Mouse (Mus musculus): ENCODE data around the gene Ddx39.

Gene Ddx39

DNA sequence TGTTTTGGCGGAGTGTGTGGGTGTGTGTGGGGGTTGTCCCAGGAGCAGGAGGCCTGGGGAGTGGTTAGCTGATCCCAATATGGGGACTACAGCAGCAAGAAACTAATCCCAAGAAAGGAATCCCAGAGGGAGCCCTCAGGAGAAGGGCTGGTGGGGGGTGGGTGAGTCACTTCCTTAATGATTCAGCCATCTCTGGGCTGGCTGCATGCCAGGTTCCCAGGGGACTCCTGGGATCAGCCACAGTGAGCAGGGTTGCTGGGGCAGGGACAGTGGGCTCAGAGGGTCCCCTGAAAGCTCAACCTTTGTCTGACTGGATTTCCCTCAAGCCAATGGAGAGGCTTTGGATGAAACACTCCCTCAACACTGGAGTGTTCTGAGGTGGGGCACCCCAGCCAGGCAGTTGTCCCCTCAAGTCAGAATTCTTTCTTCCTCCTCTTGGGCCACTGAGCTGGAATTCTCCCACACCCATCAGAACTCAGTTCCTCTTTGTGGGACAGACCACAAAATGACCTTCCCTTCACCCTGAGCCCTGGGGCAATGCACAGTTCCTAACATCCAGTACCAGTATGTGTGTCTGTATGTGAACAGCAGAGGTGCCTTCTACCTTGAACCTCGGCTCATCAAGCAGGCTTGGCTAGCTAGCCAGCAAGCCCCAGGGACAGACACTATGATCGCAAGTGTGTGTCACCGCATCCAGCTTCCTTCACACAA, 23.0 kb downstream of the Ddx39 start:
- DNase-seq (ENCODE audit: low spot score) = no peak

DNA sequence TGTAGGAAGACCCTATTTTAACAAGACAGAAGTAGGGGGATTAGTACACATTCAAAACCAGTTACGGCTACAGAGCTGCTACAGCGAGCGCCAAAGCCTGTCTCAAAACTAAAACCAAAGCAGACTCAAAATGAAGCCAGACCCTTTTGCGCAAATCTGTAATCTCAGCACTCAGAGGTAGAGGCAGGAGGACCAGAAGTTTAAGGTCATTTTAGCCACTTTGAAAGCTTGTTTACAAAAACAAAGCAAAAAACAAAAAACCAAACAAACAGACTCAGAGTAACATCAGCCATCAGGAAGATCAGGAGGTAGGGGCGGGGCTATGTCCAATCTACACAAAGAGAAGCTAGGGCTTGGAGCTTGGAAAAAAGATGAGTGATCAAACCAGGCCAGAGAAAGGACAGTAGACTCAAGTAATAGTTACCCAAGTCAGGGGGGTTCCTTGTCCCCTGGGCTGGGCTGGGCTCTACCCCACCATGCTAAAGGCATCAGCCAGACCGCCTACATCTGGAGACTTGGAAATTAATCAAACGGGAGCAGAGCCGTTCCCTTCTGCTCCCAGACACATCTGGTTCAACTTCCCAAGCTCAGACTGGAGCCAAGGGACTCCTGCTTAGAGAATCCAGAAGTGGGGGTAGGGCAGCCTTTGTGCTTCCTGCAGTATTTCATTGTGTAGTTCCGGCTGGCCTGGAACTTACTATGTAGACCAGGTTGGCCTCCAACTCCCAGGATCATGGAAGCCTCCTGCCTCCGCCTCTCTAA, 24.2 kb downstream of the Ddx39 start:
- no peak for DNase-seq (ENCODE audit: low spot score)

DNA sequence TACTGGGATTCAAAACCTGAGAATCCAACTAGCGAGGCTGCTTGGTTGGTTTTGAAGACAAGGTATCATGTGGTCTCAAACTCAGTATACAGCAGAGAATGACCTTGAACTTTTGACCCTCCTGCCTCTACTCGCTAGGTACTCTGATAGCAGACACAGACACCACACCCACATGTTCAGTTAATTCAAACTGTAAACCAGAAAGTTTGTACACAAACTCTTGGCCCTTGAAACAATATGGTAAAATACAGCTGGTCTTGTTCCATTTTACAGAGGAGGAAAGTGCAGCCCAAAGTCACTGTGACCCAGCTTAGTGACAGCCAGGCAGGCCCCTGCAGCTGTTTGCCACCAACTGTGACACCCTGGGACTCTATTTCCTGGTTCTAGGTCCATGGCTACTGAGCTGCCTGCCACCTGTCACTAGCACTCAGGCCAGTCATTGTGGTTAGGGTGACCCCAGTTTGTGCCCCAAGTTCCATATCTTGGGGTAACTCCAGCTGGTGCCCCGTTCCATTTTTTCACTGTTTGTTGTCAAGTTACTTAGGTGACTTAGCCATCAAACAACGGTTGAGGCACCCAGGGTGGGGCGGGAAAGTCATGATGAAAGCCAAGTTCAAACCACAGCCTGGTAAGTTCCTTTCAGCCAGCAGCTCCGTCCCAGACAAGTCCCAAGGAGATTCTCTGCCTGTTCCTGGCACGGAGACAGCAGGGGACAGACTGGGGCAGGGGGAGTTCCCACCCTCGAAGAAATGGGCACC, 24.9 kb downstream of the Ddx39 start:
- DNase-seq (ENCODE audit: low spot score) = no peak

DNA sequence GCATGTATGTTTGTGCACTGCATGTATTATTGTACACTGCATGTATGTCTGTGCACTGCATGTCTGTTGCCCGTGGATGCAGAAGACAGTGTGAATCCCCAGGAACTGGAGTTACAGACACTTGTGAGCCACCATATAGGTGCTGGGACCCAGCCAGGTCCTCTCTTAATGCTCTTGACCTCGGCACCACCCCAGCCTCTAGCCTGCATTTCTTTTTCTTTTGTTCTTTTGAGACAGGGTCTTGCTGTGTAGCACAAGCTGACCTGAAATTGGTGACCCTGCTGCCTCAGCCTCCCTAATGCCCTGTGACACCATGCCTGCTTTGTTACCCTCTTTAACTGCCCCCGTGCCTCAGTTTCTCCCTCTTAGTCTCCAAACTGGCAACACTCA, 25.6 kb downstream of the Ddx39 start:
- DNase-seq (ENCODE audit: low spot score) = no peak

DNA sequence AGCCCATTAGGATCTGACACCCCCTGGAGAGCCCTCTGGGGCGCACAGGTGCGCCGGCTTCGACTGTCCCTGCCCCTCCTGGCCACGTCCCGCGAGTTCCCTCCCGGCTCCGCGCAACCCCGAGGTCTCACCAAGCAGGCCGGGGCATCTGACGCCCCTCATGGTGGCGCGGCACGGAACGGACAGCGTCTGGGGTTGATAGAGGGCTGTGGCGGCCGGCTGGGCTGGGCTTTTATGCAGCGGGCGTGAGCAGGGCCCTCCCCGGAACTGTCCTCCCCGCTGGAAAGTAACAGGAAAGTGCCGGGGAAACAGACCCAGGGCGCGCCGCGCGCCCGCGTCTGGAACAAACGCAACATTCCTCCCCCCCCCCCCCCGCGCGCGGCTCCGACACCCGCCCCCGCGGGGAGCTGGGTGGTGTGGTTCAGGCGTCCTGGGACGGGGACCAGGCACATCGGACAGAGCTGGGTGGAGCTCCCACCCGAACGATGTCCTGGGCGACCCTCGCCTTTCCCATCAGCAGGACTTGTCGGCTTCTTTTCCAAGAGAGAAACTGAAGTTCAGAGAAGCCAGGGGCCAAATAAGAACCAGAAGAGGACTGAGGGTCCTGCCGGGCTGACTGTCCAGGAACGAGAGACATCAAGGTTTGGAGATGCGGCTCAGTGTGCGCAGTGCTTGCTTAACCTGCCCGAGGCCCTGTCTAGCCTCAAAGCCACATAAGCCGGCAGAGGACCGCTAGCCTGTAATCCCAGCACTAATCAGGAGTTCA, 26.2 kb downstream of the Ddx39 start, which contains the start of gene Adgre5:
Gene Adgre5 (minus strand): TSS at position 351 of the 766 bp plus-strand sequence.
- no peak for DNase-seq (ENCODE audit: low spot score)

DNA sequence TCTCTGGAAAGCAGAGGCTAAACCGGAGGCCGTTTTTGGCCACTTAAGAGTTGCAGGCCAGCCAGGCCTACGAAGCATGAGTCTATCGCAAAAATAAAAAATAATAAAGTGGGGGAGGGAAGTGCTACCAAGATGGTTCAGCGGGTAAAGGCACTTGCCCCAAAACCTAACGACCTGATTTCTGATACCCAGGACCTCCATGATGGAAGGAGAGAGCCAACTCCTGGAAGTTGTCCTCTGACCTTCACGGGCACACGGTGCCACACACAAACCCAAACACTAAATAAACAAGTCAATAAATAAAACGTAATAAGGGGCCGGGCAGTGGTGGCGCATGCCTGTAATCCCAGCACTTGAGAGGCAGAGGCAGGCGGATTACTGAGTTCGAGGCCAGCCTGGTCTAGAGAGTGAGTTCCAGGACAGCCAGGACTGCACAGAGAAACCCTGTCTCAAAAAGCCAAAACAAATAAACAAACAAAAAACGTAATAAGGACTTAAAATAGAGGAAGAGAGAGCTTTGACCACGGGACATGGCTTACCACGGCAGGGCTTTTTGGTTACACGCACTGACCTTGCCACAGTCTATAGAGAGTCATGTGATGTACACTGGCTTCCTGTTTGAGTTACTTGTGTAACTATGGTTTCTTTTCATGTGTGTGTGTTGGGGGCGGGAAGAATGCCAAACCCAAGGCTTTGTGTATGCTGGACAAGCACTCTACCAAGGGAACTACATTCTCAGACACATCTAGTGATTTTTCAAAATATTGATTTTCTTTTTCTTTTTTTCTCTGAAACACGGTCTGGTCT, 27.1 kb downstream of the Ddx39 start:
- no peak for DNase-seq (ENCODE audit: low spot score)

DNA sequence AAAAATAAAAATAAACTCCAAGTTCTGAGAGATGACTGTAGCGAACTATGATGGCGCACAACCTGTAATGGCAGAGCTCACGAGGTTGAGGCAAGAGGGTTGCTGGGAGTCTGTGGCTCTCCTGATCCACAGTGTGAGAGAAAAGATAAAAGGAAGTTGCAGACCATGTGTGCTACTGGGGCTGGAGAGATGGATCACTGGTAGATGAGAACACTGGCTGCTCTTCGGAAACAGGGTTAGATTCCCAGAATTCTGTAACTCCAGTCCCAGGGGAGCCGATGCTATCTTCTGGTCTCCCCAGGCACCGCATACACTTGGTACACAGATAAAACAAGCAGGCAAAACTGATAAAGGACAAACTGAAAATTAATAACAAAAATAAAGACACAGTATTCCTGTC, 28.0 kb downstream of the Ddx39 start:
- no peak for DNase-seq (ENCODE audit: low spot score)

DNA sequence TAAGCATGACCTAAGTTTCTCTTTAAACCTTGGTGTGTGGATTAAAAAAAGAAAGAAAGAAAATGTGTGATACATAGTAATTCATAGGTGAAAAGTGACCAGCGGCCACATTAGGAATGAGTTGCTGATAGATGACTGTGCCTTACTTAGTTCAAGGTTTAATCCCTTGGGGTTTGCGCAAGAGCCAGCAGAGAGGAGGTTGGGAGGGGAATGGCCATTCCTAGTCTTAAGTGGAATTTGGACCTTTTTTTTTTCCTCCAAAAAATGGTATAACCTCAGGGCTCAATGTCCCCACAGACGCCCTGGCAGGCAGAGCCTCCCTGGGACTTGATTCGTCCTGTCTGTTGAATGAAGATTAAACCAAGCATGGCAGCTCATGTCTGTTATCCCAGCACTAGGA, 29.1 kb downstream of the Ddx39 start:
- no peak for DNase-seq (ENCODE audit: low spot score)

DNA sequence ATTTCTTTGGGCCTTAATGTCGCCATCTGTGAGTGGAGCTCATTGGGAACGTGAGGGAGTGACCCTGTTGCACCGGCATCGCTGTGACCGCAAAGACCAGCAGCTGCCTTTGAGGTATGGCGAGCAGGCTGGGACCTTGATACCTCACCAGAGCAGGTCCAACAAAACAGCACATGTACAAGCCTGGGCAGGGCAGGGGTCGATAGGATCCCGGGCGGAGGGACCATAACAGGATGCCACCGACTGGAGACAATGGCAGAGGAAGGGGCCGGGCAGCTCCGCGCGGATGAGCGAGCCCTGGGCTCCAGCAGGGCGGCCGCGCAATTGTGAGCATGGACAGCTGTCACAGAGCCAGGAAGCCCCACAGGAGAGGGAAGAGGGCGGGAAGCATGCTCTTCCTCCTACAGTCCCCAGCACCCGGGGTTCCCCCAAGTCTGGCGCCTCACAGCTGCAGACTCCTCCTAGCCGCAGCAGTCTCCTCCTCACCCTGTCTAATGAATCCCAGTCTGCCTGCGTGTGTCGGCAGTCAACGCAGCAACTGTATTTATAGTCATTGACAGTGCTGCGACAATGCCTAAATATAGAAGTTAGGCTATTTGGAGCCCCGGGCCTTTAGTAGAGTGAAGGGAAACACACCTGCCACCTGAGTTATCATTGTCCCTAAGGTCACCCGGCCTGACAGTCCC, 32.8 kb downstream of the Ddx39 start:
- no peak for DNase-seq (ENCODE audit: low spot score)

DNA sequence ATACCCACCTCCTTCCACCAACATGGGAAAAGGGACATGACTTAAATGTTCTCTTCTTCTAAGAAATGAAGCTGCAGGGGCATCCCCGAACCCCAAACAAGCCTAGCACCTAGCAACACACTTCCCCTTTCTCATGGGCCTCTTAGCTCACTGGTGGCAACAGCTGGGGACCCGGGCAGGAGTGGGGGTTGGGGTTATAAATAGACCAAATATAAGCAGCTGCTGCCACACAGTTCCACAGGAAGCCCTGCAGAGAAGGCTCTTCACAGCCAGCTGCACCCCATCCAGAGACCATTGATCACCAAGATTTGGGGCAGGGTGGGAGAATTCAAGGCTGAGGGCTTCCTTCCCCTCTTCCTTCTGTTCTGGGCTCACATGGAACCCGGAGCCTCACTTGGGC, 33.7 kb downstream of the Ddx39 start:
- DNase-seq (ENCODE audit: low spot score) = no peak

DNA sequence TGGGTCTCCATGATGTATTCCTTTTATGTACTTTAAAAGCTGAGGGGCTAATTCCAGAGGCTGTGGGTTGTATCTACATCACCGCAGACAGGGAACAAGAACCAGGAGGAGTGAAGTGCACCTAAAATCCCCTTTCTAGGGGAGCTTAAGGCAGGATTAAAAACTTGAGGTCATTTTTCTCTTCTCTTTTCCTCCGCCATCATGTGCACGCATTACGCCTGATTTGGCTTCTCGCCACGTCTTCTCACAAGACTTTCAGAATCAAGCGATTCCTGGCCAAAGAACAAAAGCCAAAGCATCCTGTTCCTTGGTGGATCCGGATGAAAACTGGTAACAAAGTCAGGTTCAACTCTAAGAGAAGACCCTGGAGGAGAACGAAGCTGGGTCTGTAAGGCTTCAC, 34.3 kb downstream of the Ddx39 start:
- no peak for DNase-seq (ENCODE audit: low spot score)

DNA sequence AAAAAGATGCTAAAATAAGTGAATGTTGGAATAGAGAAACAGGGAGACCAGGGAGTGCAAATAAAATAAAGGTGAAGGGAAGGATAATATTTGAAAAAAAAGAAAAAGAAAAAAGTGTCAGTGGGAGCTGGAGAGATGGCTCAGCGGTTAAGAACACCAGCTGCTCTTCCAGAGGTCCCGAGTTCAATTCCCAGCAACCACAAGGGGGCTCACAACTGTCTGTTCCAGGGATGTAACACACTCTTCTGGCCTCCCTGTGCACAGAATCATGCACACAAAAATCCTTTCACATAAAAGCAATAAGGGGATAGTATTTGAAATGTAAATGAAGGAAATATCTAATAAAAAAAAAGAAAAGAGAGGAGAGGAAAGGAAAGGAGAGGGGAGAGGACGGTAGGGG, 39.2 kb downstream of the Ddx39 start:
- no peak for DNase-seq (ENCODE audit: low spot score)

DNA sequence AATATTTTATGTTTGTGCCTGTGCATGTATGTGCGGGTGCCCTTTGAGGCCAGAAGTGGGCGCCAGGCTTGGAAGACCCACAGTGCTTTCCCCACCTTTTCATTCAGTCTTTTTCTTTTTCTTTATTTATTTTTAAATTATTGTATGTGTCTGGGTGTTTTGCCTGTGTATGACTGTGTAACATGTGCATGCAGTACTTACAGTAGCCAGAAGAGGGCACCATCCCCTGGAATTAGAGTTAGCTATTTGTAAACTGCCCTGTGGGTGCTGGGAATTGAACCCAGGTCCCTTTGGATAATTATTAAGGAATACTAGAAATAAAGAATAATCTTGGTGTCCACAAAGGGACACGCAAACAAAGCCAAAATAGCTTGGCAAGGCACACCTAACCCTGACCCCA, 41.3 kb downstream of the Ddx39 start:
- DNase-seq (ENCODE audit: low spot score) = no peak

DNA sequence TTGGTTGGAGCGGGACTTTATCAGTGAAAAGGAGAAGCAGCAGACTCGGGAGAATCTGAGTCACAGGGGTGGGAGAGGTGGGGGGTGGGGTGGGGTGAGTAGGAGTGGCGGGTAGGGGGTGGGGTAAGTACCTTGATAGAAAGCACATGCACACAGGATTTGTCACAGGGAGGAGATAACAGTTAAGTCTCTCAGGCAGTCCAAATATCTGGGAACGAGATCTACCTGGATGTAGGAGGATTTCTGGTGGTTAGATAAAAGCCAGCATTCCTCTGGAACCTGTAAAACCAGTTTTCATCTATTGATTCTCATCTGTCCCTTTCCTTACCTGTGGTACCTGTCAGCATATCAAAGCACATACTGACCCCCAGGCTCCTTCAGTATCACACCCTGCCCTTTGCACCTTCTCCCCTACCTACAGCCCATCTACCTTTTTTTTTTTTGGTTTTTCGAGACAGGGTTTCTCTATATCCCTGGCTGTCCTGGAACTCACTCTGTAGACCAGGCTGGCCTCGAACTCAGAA, 42.2 kb downstream of the Ddx39 start:
- DNase-seq (ENCODE audit: low spot score) = no peak

DNA sequence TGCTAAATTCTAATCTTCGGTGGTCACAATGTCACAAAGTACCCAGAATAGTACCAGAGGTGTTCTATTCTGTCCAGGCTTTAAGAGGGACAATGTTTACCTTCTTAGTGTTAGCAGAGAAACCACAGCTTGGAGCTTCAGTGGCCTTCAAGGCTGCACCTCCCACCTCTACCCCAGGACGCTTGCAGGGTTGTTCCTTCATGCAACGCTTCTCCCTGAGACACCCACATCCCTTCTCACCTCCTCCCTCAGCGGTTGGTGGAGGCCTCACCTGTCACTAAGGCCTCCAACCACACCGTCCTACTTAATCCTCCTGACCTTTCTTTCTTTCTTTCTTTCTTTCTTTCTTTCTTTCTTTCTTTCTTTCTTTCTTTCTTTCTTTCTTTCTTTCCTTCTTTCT, 43.3 kb downstream of the Ddx39 start:
- no peak for DNase-seq (ENCODE audit: low spot score)

DNA sequence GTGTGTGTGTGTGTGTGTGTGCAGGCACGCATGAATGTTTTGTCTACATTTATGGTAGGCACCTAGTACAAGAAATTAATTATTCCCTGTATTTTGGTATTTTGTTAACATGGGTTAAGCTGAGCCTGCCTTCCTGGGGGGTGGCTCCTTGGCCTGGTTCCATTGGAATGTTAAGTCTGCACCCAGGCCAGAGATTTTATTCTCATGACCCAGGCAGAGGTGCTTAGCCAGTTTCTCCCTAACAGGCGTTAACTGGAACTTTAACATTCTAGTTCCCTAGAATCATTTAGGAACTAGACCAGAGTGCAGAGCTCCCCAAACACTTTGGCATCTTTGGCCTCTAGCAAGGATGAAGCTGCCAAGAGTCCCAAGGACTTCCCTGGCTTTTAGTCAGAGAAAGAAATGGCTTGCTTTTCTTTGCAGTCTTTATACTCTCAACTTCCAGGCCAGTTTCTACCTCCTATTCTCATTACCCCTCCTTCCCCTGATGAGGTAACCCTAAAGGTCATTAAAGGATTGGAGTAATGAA, 44.3 kb downstream of the Ddx39 start:
- DNase-seq (ENCODE audit: low spot score) = no peak

DNA sequence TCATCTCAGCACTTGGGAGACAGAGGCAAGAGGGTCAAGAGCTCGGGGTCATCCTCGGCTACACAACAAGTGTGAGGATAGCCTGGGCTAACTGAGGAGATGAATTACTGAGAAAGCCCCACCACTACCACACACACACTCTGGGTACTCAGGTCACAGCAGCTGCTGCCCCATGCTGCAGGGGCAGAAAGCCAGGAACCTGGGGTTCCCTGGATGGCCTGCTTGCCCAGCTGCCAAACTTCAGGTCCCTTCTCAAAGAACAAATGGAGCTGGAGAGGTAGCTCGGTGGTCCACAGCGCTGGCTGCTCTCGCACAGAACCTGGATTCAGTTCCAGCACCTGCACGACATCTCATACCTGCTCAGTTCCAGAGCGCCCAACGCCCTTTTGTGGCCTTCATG, 49.1 kb downstream of the Ddx39 start:
- no peak for DNase-seq (ENCODE audit: low spot score)

DNA sequence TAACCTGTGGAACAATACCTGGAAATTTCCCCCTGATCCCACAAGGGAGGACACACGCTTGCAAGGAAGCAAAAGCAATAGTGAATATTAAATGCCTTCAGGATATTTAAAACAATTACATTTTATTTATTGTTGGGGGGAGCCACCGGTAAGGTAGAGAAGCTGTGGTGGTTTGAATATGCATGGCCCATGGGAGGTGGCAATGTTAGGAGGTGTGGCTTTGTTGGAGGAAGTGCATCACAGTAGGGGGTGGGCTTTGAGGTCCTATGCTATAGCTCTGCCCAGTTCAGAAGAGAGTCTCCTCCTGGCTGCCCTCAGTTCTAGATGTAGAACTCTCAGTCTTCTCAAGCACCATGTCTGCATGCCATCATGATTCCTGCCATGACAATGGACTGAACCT, 49.7 kb downstream of the Ddx39 start:
- DNase-seq (ENCODE audit: low spot score) = no peak

DNA sequence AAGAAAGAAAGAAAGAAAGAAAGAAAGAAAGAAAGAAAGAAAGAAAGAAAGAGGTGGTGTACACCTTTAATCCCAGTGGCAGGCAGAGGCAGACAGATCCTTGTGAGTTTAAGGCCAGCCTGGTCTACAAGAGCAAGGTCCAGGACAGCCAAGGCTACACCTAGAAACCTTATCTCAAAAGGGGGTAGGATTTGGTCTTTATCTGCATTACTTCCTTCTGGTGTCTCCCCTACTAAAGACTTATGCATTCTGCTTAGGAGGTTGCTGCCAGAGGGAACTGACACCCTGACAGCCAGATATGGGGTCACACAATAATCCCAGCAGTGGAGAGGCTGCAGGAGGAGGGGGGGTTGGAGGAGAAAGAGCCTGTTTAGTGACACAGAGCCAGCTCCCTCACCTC, 50.7 kb downstream of the Ddx39 start:
- DNase-seq (ENCODE audit: low spot score) = no peak

DNA sequence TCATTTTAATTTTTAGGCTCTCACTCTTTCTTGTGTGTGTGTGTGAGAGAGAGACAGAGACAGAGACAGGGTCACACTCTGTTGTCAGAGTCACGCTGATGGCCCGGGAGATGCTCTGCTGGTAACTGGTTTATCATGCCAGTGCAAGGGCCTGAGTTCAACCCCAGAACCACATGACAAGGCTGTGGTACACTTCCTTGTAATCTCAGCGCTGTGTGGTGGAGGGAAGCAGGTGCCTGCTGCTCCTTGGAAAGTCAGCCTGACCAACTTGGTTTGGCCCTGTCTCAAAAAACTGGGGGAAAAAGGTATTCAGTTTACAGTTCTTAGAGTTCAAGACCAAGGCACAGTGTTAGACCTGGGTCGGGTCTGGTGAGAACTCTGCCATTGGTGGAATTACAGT, 52.5 kb downstream of the Ddx39 start:
- no peak for DNase-seq (ENCODE audit: low spot score)
